Mouse (Mus musculus): ENCODE results near the gene Tchhl1. TPM values are rescaled to one million over a fixed set of nuclear protein-coding genes. Genes with fewer than 3 reads are reported as not detected.

The Tchhl1 gene
- not detected in 2 replicates for polyA plus RNA-seq (2012; rRNA removed)

DNA sequence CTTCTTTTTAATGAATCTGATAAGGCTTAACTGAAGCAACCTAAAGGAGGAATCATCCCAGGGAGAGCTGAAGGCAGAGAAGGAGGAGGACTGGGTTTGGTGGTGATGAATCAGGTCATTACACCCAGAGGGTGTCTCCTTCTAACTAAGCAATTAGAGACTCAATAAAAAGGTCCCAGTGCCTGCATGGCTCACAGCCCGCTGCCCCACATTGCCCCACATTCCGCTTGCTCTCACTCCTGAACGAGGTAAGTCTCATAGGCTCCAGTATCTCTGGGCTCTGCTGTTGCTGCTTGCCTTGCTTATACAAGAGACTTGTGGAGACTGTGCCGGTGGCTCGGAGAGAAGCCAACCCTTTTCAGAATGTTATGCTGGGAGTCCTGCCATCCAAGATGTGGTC, at the start of gene Tchhl1:
Gene Tchhl1 (plus strand): TSS at position 194 of the 400 bp plus-strand sequence.

GRCm38 (mm10) chr3:93442030-93442429, 26.5 kb upstream of the Tchhl1 start, which contains the start of gene Tchh:
Gene Tchh (plus strand): TSS chr3:93442330.

DNA sequence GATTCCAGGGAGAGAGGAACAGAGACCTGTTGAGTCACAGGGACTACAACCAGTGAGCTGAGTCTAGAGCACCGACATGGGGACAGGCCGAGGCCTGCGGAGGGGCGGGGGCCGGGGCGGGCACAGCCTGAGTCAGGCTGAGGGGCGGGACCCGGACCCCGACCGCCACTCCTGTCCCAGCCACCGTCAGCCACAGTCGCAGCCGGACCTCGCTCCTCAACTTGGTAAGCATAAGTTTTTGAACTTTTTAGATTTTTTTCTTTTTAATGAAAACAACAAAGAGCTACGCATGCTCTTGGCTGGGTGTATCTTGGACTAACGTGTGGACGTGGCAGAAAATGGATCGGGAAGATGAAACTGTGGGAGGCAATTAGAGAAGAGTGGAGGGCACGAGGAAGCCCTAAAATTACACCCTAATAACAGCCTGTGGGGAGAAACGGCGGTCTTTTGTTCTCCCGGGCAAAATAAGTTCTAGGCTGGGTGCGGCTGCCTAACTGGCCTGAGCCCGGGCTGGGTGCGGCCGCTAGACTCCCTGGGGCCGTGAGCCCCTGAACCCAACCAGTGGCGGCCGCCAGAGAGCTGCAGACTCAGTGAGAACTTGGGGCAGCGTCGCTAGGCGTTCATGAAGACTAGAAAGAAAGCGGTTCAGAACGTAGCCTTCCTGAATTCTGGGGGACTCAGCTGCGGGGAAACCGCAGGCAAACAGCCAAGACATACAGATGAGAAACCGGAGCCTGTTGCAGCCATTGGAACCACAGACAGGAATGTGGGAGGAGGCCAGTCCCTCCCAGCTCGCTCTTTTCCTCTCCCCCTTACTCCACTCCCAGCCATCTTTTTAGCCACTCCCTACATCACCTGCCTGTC, 52.0 kb downstream of the Tchhl1 start, which contains the start of gene S100a11:
Gene S100a11 (plus strand): TSS at position 159 of the 864 bp plus-strand sequence.

Other genes starting within 250 kb of the Tchhl1 start
- not detected in 2 replicates for gene Flg, start 195.2 kb upstream of the Tchhl1 start, polyA plus RNA-seq (2012; rRNA removed)
- not detected in 2 replicates for gene Hrnr, start 149.0 kb upstream of the Tchhl1 start, polyA plus RNA-seq (2012; rRNA removed)
- gene Rptn, start 75.1 kb upstream of the Tchhl1 start, polyA plus RNA-seq (2012; rRNA removed) = not detected in 2 replicates
- gene Tchh, start 26.4 kb upstream of the Tchhl1 start, polyA plus RNA-seq (2012; rRNA removed) = 0.39 and 0.77 TPM in 2 replicates
- gene S100a11, start 51.7 kb downstream of the Tchhl1 start, polyA plus RNA-seq (2012; rRNA removed) = 104 and 223 TPM in 2 replicates
- gene S100a10, start 86.3 kb downstream of the Tchhl1 start, polyA plus RNA-seq (2012; rRNA removed) = 90.8 and 121 TPM in 2 replicates
- not detected in 2 replicates for gene Tdpoz2, start 183.9 kb downstream of the Tchhl1 start, polyA plus RNA-seq (2012; rRNA removed)
- gene Tdpoz1, start 207.6 kb downstream of the Tchhl1 start, polyA plus RNA-seq (2012; rRNA removed) = not detected in 2 replicates
- not detected in 2 replicates for gene Gm37596, start 224.3 kb downstream of the Tchhl1 start, polyA plus RNA-seq (2012; rRNA removed)

All from central nervous system, embryonic 11.5 days (tissue).